ENCODE assay signal across 8 mouse cellular contexts in the genomic region with DNA sequence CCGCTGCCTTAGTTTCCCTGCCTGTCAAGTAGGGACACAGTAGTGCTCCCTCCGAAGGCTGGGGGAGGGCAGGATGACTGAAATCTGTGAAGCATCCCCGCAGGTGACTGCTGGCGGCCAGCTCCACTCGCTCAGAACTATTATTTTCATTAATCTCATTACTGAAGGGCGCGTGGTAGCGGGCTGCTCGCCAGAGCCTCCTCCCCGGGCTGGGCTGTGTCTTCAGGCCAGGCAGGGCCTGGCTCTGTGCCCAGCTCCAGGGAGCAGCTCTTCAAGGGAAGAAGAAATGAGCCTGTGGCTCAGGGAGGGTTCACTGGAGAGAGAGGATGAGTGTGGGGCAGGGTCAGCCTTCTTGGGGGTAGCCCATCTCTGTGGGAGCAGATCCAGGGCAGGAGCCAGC. TPM values are rescaled to one million over a fixed set of nuclear protein-coding genes. Genes with fewer than 3 reads are reported as not detected.
DNase-seq lines count a peak whose midpoint lies in the region; ATAC-seq and TF ChIP-seq lines count a peak whose summit lies in the region.

No protein-coding gene starts in this region.

- no peak for TF ChIP-seq CTCF in lung, adult 2 months (IDR thresholded peaks at IDR 0.05; ENCODE audit: insufficient read depth, low read length)

- no peak overlapping the region; the same call in 1 of the 2 replicates for H3K4me2 ChIP-seq in forebrain, embryonic 15.5 days (replicated peaks)
- H3K4me2 ChIP-seq in hindbrain, embryonic 13.5 days: peak overlapping the region; percentile 18; the same call in 1 of the 2 replicates

- no peaks in the 10 kb centered on the region for H3K36me3 ChIP-seq in forebrain, embryonic 15.5 days
- no peaks in the 10 kb centered on the region for H3K36me3 ChIP-seq in hindbrain, embryonic 13.5 days

- WGBS in forebrain, embryonic 15.5 days: 6% methylated on average over 10 of the region's 10 CpGs
- 14% methylated on average over 10 of the region's 10 CpGs for WGBS in hindbrain, embryonic 13.5 days
- 15% methylated on average over 10 of the region's 10 CpGs for WGBS in lung, adult 2 months

- H3K9me3 ChIP-seq in forebrain, embryonic 15.5 days: no peaks in the 10 kb centered on the region
- no peaks in the 10 kb centered on the region for H3K9me3 ChIP-seq in hindbrain, embryonic 13.5 days

- peak; percentile 71; the same call in 1 of the 2 replicates for ATAC-seq in forebrain, embryonic 15.5 days (replicated peaks)
- ATAC-seq in hindbrain, embryonic 13.5 days (ENCODE audit: low FRiP score): 0 out of 2 replicates have a peak, but pooled peaks have one; percentile 25

- H3K9ac ChIP-seq in forebrain, embryonic 15.5 days (replicated peaks): no peak overlapping the region
- no peak overlapping the region for H3K9ac ChIP-seq in hindbrain, embryonic 13.5 days

- H3K27ac ChIP-seq in forebrain, embryonic 15.5 days (replicated peaks): no peak overlapping the region
- peak overlapping the region; percentile 63 for H3K27ac ChIP-seq in hindbrain, embryonic 13.5 days

- H3K4me3 ChIP-seq in forebrain, embryonic 15.5 days: no peak overlapping the region
- no peak overlapping the region for H3K4me3 ChIP-seq in hindbrain, embryonic 13.5 days
- no peak overlapping the region for H3K4me3 ChIP-seq in lung, adult 2 months (replicated peaks; ENCODE audit: extremely low read depth, low read depth, low read length)

- TF ChIP-seq POLR2A in lung, adult 2 months (IDR thresholded peaks at IDR 0.05; ENCODE audit: borderline replicate concordance, extremely low read depth, low read depth, low read length): no peak

- H3K27me3 ChIP-seq in forebrain, embryonic 15.5 days: peaks cover 21% of the 10 kb centered on the region
- peaks cover 52% of the 10 kb centered on the region for H3K27me3 ChIP-seq in hindbrain, embryonic 13.5 days

- H3K4me1 ChIP-seq in forebrain, embryonic 15.5 days: peaks cover 20% of the 10 kb centered on the region
- peaks cover 54% of the 10 kb centered on the region for H3K4me1 ChIP-seq in hindbrain, embryonic 13.5 days (replicated peaks)
- no peaks in the 10 kb centered on the region; the same call in 1 of the 2 replicates for H3K4me1 ChIP-seq in lung, adult 2 months (ENCODE audit: control insufficient read depth, insufficient read depth, low read length)

- DNase-seq in heart, adult 11 months: peak; percentile 96
- no peak for DNase-seq in heart, adult 8-10 months (ENCODE audit: low spot score)
- DNase-seq in brain, adult 2 months (ENCODE audit: low read depth, low spot score): peak; percentile 83
- peak; percentile 32 for DNase-seq in lung, adult 2 months
- peak; percentile 41 for DNase-seq in skeletal muscle tissue, adult 2 months (ENCODE audit: low read depth, low spot score)
- DNase-seq in embryo, embryonic 10.5 days (ENCODE audit: low spot score): no peak

RNA-seq across cellular contexts. Expression of a gene that starts 38.3 kb away (rescaled TPM):
- total RNA-seq in heart, adult 8-10 months (2022): 10 to 100 TPM in 3 of 4 experiments, 1 to 10 TPM in 1; 9.9 to 35.1 (median 12.5) TPM
- polyA plus RNA-seq in forebrain, embryonic 15.5 days (2015; fragmentation: Nextera tagmentation; extraction: Ambion mirVana): 21.6 and 26.4 TPM in 2 replicates
- 29.4 and 31.4 TPM in 2 replicates for polyA plus RNA-seq in hindbrain, embryonic 13.5 days (2015; fragmentation: Nextera tagmentation; extraction: Ambion mirVana)
- polyA plus RNA-seq in lung, adult 2 months (2012; rRNA removed): 258 and 317 TPM in 2 replicates

Comparison
In these comparisons a context has a peak if more than half of its experiments do, and no peak if none do; other contexts are left out.
1. DNase-seq: peak in heart, adult 11 months (single experiment), brain, adult 2 months (single experiment), lung, adult 2 months (single experiment) and skeletal muscle tissue, adult 2 months (single experiment); none in heart, adult 8-10 months (single experiment) and embryo, embryonic 10.5 days (single experiment).